Mouse (Mus musculus) thymus, postnatal 36 days (tissue): ENCODE measurements around the gene Txndc16.

ENCODE experiments used
- DNase-seq, 2 experiments: peaks; one replicate each; pipeline ENCODE4 v3.0.0; 2022; ENCODE audit warnings: mixed read lengths in 2 of 2

Gene Txndc16

DNA sequence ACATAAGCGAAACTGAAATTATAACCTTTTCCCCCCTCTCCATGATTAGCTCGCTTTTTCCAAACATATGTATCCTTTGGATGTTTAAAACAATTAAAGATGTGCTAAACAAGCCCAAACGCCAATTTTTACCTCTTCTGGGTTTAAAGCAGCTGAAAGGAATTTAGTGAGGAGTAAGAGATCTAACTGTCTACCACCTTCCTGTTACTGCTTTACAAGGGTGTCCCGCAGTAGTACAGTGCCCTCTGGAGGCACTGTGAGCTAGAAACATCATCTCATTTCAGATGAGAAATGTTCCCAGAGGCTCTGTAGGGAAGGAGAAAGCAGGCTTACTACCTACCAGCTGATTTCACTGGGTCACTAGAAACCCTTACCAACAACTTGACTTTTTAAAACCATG lies 77.6 kb downstream of the Txndc16 start:
- DNase-seq: peak; percentile 33 to 39

DNA sequence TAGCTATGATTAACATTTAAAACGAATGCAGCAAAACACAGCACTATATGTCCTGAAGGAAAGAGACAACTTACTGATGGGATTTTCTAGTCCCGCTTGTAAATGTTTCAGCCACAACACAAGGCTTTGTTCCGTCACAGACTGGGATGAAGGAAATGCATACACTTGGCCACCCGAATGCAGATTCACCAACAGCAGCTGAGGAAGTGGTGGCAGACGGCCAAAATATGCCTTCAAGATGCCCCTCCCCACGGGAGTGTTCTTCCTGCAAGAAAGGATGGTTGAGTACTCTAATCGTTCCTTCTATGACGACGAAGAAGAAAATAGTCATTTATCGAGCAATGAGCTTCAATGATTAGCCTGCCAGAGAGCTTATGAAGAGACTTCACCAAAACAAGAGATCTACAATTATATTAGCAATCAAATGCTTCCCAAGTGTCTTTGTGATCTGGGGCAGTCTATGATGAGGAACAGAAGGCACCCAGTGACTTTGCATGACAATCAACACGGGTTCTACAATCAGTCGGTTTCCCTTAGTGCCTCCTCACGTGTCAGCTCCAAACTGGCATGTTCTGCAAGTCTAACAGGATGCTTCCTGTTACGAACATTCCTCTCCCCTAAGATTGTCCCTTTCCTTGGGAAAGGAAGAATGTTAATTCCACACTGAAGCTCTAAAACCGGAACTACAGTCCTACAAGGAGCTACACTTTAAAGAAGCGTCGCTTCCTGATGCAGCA lies 79.6 kb downstream of the Txndc16 start:
- no peak for DNase-seq

GRCm38 (mm10) chr14:45135961-45136360 lies 84.2 kb downstream of the Txndc16 start:
- DNase-seq: no peak

DNA sequence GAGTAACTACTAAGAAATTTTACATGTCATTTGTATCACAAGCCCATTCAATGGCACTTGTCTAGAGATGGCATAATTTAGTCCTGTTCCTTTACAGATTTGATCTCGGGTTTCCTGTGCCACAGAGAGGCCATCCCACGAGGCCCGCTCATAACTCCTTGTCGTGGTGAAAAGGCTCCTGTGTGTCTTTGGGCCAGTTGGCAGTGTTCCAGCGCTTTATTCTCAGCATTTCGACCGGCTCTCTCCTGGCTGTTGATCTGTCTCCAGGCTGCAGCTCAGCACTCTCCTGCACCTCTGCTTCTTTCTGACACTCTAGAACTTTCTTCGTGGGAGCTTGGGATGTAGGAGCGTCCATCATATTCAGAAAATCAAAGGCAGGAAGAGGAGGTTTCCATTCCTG lies 84.6 kb downstream of the Txndc16 start:
- no peak for DNase-seq

- no peak for DNase-seq
Observed at GRCm38 (mm10) chr14:45118359-45118758, 101.8 kb downstream of the Txndc16 start.

- no peak for DNase-seq
Observed at GRCm38 (mm10) chr14:45102201-45102600, 117.9 kb downstream of the Txndc16 start.

- no peak for DNase-seq
Observed at GRCm38 (mm10) chr14:45092327-45092726, 127.8 kb downstream of the Txndc16 start.

DNA sequence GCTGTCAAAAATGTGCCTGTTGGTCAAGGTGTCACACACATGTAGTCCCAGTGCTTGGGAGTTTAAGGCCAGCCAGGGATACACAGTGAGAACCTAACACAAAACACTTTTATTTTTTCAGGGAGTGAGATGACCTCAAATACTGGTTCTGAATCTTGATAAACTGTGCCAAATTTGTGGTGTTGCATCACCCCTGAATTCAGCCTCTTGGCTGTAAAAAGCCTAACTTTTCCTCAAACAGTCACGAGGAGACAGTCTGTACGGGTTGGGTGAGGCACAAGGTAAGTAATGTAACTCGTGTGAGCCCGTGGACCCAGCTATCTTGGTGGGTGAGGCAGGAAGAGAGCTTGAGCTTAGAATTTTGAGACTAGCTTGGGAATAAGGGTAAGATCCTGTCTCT lies 130.1 kb downstream of the Txndc16 start:
- DNase-seq: no peak

DNA sequence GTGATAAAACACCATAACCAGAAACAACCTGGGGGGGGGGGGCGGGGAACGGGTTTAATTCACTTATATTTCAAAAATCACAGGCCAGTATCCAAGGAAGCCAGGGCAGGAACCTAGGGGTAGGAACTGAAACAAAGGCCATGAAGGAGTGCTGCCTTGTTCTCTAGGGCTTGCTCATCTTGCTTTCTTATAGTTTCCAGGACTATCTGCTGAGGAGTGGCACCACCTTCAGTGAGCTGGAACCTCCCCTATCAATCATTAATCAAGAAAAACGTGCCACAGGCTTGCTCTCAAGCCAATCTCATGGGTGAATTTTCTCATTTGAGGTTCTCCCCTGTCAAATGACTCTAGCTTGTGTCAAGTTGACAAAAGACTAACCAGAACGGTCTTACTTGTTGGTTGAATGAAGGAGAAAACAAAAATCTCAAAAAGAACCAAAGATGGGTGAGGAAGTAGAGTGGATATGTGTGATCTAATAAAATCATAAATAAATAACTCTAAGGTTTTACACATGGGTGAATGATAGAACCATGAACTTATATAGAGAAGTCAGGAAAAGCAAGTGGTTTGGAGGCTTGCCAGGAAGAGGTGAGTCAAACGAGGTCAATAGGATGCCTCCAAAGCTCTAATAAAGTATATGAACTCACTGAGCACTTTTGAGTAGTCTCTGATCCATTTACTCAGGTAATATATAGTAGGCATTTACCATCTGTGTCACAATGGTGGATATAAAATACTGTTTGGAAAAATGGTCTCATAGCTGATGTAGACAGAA lies 134.3 kb downstream of the Txndc16 start:
- no peak for DNase-seq

DNA sequence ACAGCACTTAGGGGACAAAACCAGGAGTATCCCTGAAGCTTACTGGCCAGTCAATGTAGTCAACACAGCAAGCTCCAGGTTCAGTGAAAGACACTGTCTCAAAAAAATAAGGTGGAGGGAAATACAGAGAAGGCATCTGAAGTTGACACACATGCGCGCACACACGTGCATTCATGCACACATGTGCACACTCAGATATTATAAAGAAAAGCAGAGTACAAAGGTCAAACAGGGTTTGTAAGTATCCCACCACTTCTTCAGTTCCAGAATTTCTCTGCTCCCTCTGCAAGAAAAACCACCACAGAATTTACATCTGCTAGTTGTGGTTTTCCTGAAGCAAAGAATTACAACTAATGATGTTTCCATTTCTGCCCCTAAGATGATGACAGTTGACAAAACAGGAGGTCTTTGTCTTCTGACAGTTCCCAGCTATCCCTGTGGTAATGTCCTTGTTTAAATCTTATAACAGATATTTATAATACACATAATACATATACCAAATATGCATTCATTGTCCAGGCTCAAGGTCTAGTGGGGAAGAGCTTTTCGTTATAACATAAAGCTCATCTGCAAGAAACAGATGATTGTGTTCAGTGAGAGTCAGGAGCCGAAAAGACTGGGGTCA lies 135.4 kb downstream of the Txndc16 start:
- DNase-seq: no peak

DNA sequence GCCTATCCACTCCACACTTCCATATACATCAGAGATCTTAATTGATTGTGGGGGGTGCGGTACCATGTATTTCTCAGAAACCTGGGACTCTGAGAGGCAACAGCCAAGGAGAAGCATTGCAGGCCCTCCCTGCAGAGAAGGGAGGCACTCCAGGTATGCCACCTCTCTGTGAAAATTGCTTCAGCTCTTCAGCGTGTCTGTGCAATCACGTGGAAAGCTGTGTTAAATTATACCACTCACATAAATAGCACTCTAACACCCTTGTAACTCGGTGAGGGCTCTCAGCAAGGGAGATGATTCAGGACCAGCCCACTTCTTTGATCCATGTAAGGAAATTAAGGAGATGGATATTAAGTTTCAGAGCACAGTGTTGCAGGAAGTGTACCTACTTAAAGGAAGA lies 136.6 kb downstream of the Txndc16 start:
- no peak for DNase-seq
